Mouse (Mus musculus) frontal cortex, postnatal 10 days (tissue): ENCODE results near the gene Enpp1.

Experiments
- DNase-seq, 2 experiments: peaks; one replicate each; pipeline ENCODE4 v3.0.0; 2022; ENCODE audit warnings: low spot score in 2 of 2, mixed read lengths in 1 of 2

Gene Enpp1

DNA sequence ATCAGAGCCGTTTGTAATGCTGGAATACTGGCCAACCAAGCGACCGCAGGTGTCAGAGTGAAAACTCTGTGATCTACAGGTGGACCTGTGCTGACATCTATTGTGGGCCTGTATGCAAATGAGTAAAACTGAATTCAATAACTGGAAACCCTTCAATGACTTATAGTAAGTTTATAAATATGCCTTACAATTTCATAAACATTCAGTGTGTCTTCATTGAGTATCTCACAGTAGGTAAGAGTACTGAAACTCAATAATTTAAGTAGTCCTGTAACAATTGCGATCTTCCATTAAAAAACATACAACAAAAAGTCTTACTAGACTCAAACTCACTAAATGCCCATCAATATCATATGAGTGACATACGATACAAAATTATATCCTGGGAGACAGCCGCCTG lies 1.6 kb downstream of the Enpp1 start:
- no peak for DNase-seq

- DNase-seq = no peak
Measured at GRCm38 (mm10) chr10:24707745-24708144, 4.2 kb downstream of the Enpp1 start.

GRCm38 (mm10) chr10:24706431-24707140 lies 5.4 kb downstream of the Enpp1 start:
- DNase-seq = no peak

- no peak for DNase-seq
Measured at GRCm38 (mm10) chr10:24702698-24703097, 9.3 kb downstream of the Enpp1 start.

GRCm38 (mm10) chr10:24698131-24698775 lies 13.7 kb downstream of the Enpp1 start:
- no peak for DNase-seq

GRCm38 (mm10) chr10:24696761-24697160 lies 15.2 kb downstream of the Enpp1 start:
- DNase-seq = no peak

GRCm38 (mm10) chr10:24695786-24696185 lies 16.2 kb downstream of the Enpp1 start:
- no peak for DNase-seq

GRCm38 (mm10) chr10:24682518-24683104 lies 29.3 kb downstream of the Enpp1 start:
- no peak for DNase-seq

- no peak for DNase-seq
Measured at GRCm38 (mm10) chr10:24677681-24678080, 34.3 kb downstream of the Enpp1 start.

DNA sequence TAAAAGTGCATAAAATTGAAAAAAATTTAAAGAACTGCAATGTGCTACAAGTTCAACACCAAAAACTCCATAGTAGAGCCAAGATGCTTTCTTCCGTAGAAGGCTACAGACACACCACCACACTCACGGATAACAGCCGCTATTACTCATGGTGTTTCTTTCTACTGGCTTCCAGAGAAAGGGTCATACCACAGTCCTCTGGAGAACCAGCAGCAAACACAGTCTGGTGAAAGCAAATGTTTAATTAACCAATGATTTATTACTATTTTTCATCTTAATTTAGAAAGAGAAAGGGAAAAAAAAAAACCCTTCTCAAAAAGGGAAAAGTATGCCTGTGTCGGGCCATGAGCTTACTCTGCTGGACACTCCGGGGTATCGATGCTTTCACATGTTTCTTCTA lies 37.7 kb downstream of the Enpp1 start:
- no peak for DNase-seq

GRCm38 (mm10) chr10:24672948-24673347 lies 39.0 kb downstream of the Enpp1 start:
- DNase-seq = no peak

GRCm38 (mm10) chr10:24670548-24670947 lies 41.4 kb downstream of the Enpp1 start:
- DNase-seq = no peak

DNA sequence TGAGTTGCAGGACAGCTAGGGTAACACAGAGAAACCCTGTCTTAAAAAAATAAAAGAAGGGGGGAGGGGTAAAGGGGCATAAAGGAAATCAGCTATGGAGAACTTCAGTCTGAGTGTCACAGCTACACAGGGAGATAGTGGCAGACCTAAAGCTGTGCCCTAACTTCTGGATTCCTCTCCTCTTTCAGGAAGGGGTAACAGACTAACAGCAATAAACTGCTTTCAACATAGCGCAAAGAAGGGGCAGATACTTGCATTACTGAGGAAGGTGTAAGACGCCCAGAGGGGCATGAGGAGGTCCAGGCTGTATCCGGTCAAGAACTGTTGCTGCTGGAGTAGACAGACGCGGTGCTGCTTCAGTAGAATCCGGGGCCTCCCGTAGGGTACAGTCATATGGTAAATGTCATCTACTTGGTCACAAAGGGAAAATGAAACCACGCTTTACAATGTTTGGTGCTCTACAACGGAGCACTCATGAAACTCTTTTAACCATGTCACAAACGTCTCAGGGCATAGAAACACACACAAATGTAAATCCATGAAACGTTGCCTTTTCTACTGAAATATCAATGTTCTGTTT lies 60.9 kb downstream of the Enpp1 start:
- no peak for DNase-seq

- DNase-seq = no peak
Measured at GRCm38 (mm10) chr10:24647996-24648738, 63.8 kb downstream of the Enpp1 start.

- DNase-seq = no peak
Measured at GRCm38 (mm10) chr10:24645169-24645568, 66.8 kb downstream of the Enpp1 start.

DNA sequence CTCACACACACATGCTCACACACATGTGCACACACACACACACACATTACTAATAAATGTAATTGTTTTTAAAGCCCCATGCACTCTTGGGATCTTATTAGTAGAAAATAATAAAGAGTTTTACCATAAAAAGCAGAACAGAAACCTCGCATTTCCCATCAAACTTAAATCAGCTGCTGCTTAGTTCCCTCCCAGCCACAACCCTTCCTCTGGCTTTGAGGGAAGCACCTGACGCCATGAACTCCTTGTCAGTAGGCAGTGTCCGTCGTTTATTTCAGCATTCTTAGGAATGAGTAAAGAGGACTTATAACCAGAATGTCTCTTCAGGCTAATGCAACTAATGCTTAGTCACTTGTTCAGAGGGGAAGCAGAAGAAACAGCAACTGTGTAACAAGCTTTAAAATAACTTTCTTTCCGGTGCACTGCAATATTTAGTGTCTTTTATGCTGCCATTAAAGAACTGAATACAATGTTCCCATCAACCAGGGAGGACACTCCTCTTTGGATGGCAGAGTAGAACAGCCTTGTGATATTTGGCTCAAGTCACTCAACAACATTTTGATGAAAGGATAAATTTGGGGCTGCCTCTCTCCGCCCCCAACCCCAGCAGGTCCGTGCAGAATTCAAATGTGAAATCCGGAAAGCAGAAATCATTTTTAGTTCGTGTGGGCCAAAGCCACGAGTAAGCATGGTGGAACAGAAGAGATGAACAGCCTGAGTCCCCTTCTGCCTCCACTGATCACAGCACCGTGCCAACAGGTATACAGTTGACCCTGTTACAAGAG lies 69.0 kb downstream of the Enpp1 start:
- DNase-seq = no peak

DNA sequence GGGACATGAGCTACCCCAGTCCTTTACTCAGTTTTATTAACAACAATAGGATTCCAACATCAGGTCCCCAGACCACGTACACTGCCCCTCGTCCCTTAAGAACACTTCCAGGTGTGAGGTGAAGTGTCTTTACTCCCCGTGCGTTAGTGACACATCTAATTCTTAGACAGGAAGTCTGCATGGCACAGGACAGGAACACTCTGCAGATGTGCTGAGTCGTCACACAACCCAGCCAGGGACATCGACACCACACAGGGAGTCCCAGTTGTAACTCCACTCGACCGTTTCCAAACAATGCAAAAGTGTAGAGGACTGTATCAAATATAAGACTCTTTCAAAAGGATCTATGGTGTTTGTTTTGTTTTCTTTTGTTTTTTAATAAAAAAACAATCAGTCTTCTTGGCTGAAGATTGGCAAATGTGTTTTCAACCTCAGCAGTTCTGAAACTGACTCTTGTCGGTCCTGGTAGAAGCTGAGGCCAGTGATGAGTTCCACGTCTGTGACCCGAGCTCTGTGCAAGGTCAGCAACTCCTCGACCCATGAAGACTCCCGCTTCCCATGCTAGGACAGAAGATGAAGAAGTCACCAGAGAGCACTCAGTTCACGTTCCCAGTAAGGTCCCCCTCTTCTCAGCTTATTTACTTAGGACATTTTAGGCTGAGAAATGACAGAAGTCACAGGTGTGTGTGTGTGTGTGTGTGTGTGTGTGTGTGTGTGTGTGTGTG lies 70.4 kb downstream of the Enpp1 start:
- no peak for DNase-seq

DNA sequence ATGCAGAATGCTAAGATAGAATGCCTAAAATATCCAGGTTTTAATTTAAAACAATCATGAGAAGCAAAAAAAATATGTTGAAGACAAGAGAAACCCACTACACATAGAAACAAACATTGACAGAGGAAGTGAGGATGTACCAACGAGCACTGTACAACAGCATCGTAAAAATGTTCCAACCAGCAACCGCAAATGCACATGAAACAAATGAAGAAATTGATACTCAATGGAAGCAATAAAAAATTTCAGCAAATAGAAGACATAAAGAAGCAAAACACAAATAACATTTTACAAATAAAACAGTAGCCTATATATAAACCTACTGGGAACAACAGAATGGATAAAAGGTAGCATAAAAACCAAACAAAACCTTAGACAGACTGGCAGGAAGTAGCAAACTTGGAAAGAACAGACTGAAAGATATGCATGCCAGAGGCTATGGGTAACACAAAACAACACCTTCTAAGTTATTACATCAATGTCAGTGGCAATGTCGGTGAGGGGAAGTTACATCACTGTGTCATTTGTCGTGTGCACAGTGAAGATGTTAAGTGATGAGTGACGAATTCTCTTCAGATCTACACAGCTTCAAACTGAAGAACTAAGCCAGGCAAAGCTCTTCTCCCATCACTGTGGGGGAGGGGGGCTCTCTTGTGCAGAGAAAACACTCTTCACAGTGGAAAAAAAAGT lies 71.6 kb downstream of the Enpp1 start:
- DNase-seq = no peak

GRCm38 (mm10) chr10:24639596-24639995 lies 72.4 kb downstream of the Enpp1 start:
- DNase-seq = no peak
